Mouse (Mus musculus): ENCODE measurements around the gene Gm10097. TPM values are rescaled to one million over a fixed set of nuclear protein-coding genes. Genes with fewer than 3 reads are reported as not detected.

The Gm10097 gene
- 0.12 and 0.16 TPM in 2 replicates for polyA plus RNA-seq (2016; fragmentation: Nextera tagmentation; extraction: Ambion mirVana)

- Histone ChIP-seq H3K27ac (no peak within 1 kb of the TSS), H3K36me3 (no peaks in the 10 kb centered on the region), H3K4me1 (replicated peaks) (no peaks in the 10 kb centered on the region), H3K9me3 (no peaks in the 10 kb centered on the region), H3K4me3 (no peak within 1 kb of the TSS), H3K27me3 (ENCODE audit: insufficient read depth, poor library complexity, severe bottlenecking) (no peaks in the 10 kb centered on the region)
- DNase-seq (ENCODE audit: low spot score), result no peak
- 89% methylated on average over 14 of the region's 14 CpGs for WGBS
Observed at GRCm38 (mm10) chr10:5068676-5069265, at the start of gene Gm10097. Gm10097 (plus strand) TSS chr10:5069192.

- Histone ChIP-seq H3K27ac (no peak overlapping the region), H3K4me1 (replicated peaks) (no peaks in the 10 kb centered on the region), H3K27me3 (ENCODE audit: insufficient read depth, poor library complexity, severe bottlenecking) (peaks cover 12% of the 10 kb centered on the region; the same call in 1 of the 2 replicates), H3K9me3 (no peaks in the 10 kb centered on the region), H3K36me3 (no peaks in the 10 kb centered on the region), H3K4me3 (no peak overlapping the region)
- 89% methylated on average over 4 of the region's 4 CpGs for WGBS
- DNase-seq (ENCODE audit: low spot score), result no peak
Observed at GRCm38 (mm10) chr10:5025906-5026305, 43.1 kb upstream of the Gm10097 start.

GRCm38 (mm10) chr10:5027208-5027607 is 41.8 kb upstream of the Gm10097 start:
- H3K4me3 ChIP-seq, result no peak overlapping the region
- WGBS, result 73% methylated on average over 1 of the region's 1 CpGs
- no peak for DNase-seq (ENCODE audit: low spot score)
- H3K4me1 ChIP-seq (replicated peaks), result peaks cover under 1% of the 10 kb centered on the region; the same call in 1 of the 2 replicates
- peaks cover 17% of the 10 kb centered on the region; the same call in 1 of the 2 replicates for H3K27me3 ChIP-seq (ENCODE audit: insufficient read depth, poor library complexity, severe bottlenecking)
- no peaks in the 10 kb centered on the region for H3K9me3 ChIP-seq
- H3K36me3 ChIP-seq, result no peaks in the 10 kb centered on the region
- no peak overlapping the region for H3K27ac ChIP-seq

- Histone ChIP-seq H3K9me3 (no peaks in the 10 kb centered on the region), H3K36me3 (no peaks in the 10 kb centered on the region), H3K4me3 (no peak overlapping the region), H3K4me1 (replicated peaks) (peaks cover 7% of the 10 kb centered on the region; the same call in 1 of the 2 replicates), H3K27ac (no peak overlapping the region), H3K27me3 (ENCODE audit: insufficient read depth, poor library complexity, severe bottlenecking) (peaks cover 17% of the 10 kb centered on the region; the same call in 1 of the 2 replicates)
- DNase-seq (ENCODE audit: low spot score), result no peak
- WGBS, result 90% methylated on average over 9 of the region's 9 CpGs
Observed at GRCm38 (mm10) chr10:5028301-5028700, 40.7 kb upstream of the Gm10097 start.

- no peaks in the 10 kb centered on the region for H3K9me3 ChIP-seq
- no peak overlapping the region for H3K4me3 ChIP-seq
- no peaks in the 10 kb centered on the region for H3K36me3 ChIP-seq
- H3K27ac ChIP-seq, result no peak overlapping the region
- peaks cover 7% of the 10 kb centered on the region; the same call in 1 of the 2 replicates for H3K4me1 ChIP-seq (replicated peaks)
- DNase-seq (ENCODE audit: low spot score), result no peak
- 80% methylated on average over 2 of the region's 2 CpGs for WGBS
- H3K27me3 ChIP-seq (ENCODE audit: insufficient read depth, poor library complexity, severe bottlenecking), result peaks cover 19% of the 10 kb centered on the region; the same call in 1 of the 2 replicates
Observed at GRCm38 (mm10) chr10:5029161-5029560, 39.8 kb upstream of the Gm10097 start.

GRCm38 (mm10) chr10:5029883-5030282 is 39.1 kb upstream of the Gm10097 start:
- DNase-seq (ENCODE audit: low spot score), result no peak
- WGBS, result 91% methylated on average over 1 of the region's 1 CpGs
- H3K4me1 ChIP-seq (replicated peaks), result peaks cover 7% of the 10 kb centered on the region; the same call in 1 of the 2 replicates

GRCm38 (mm10) chr10:5032192-5033048 is 36.6 kb upstream of the Gm10097 start:
- H3K36me3 ChIP-seq, result no peaks in the 10 kb centered on the region
- peaks cover 7% of the 10 kb centered on the region; the same call in 1 of the 2 replicates for H3K4me1 ChIP-seq (replicated peaks)
- H3K27me3 ChIP-seq (ENCODE audit: insufficient read depth, poor library complexity, severe bottlenecking), result peaks cover 26% of the 10 kb centered on the region
- no peak for DNase-seq (ENCODE audit: low spot score)
- no peaks in the 10 kb centered on the region for H3K9me3 ChIP-seq
- H3K4me3 ChIP-seq, result no peak overlapping the region
- 49% methylated on average over 15 of the region's 15 CpGs for WGBS
- H3K27ac ChIP-seq, result no peak overlapping the region

More at GRCm38 (mm10) chr10:5029883-5030282, 39.1 kb upstream of the Gm10097 start:
- Histone ChIP-seq H3K9me3 (no peaks in the 10 kb centered on the region), H3K27ac (no peak overlapping the region), H3K4me3 (no peak overlapping the region), H3K36me3 (no peaks in the 10 kb centered on the region), H3K27me3 (ENCODE audit: insufficient read depth, poor library complexity, severe bottlenecking) (peaks cover 19% of the 10 kb centered on the region; the same call in 1 of the 2 replicates)

- Histone ChIP-seq H3K9me3 (no peaks in the 10 kb centered on the region), H3K36me3 (0 out of 2 replicates have a peak, but pooled peaks cover 3% of the 10 kb centered on the region), H3K27ac (no peak overlapping the region), H3K4me3 (no peak overlapping the region), H3K27me3 (ENCODE audit: insufficient read depth, poor library complexity, severe bottlenecking) (no peaks in the 10 kb centered on the region), H3K4me1 (replicated peaks) (no peaks in the 10 kb centered on the region)
- 84% methylated on average over 8 of the region's 8 CpGs for WGBS
- DNase-seq (ENCODE audit: low spot score), result no peak
Observed at GRCm38 (mm10) chr10:5041254-5041653, 27.7 kb upstream of the Gm10097 start.

GRCm38 (mm10) chr10:5044481-5044880 is 24.5 kb upstream of the Gm10097 start:
- WGBS, result 90% methylated on average over 8 of the region's 8 CpGs
- Histone ChIP-seq H3K27ac (no peak overlapping the region), H3K36me3 (0 out of 2 replicates have a peak, but pooled peaks cover 3% of the 10 kb centered on the region), H3K9me3 (no peaks in the 10 kb centered on the region), H3K4me1 (replicated peaks) (no peaks in the 10 kb centered on the region), H3K4me3 (no peak overlapping the region), H3K27me3 (ENCODE audit: insufficient read depth, poor library complexity, severe bottlenecking) (no peaks in the 10 kb centered on the region)
- DNase-seq (ENCODE audit: low spot score), result no peak

- 90% methylated on average over 7 of the region's 7 CpGs for WGBS
- no peaks in the 10 kb centered on the region for H3K27me3 ChIP-seq (ENCODE audit: insufficient read depth, poor library complexity, severe bottlenecking)
- H3K9me3 ChIP-seq, result no peaks in the 10 kb centered on the region
- no peak overlapping the region for H3K4me3 ChIP-seq
- no peak overlapping the region for H3K27ac ChIP-seq
- 0 out of 2 replicates have a peak, but pooled peaks cover 3% of the 10 kb centered on the region for H3K36me3 ChIP-seq
- no peaks in the 10 kb centered on the region for H3K4me1 ChIP-seq (replicated peaks)
- no peak for DNase-seq (ENCODE audit: low spot score)
Observed at GRCm38 (mm10) chr10:5045213-5045612, 23.8 kb upstream of the Gm10097 start.

- WGBS, result 89% methylated on average over 5 of the region's 5 CpGs
- no peak for DNase-seq (ENCODE audit: low spot score)
Observed at GRCm38 (mm10) chr10:5045671-5046070, 23.3 kb upstream of the Gm10097 start.

GRCm38 (mm10) chr10:5056243-5056735 is 12.7 kb upstream of the Gm10097 start:
- Histone ChIP-seq H3K36me3 (no peaks in the 10 kb centered on the region), H3K27ac (no peak overlapping the region), H3K27me3 (ENCODE audit: insufficient read depth, poor library complexity, severe bottlenecking) (no peaks in the 10 kb centered on the region), H3K9me3 (no peaks in the 10 kb centered on the region), H3K4me1 (replicated peaks) (peaks cover 10% of the 10 kb centered on the region), H3K4me3 (no peak overlapping the region)
- WGBS, result 55% methylated on average over 10 of the region's 10 CpGs
- DNase-seq (ENCODE audit: low spot score), result no peak

More at GRCm38 (mm10) chr10:5045671-5046070, 23.3 kb upstream of the Gm10097 start:
- H3K27me3 ChIP-seq (ENCODE audit: insufficient read depth, poor library complexity, severe bottlenecking), result no peaks in the 10 kb centered on the region
- H3K36me3 ChIP-seq, result no peaks in the 10 kb centered on the region
- no peak overlapping the region for H3K27ac ChIP-seq
- H3K9me3 ChIP-seq, result no peaks in the 10 kb centered on the region
- H3K4me3 ChIP-seq, result no peak overlapping the region
- H3K4me1 ChIP-seq (replicated peaks), result no peaks in the 10 kb centered on the region

GRCm38 (mm10) chr10:5056940-5057339 is 12.1 kb upstream of the Gm10097 start:
- H3K4me3 ChIP-seq, result no peak overlapping the region

More at GRCm38 (mm10) chr10:5056940-5057339, 12.1 kb upstream of the Gm10097 start:
- 69% methylated on average over 3 of the region's 3 CpGs for WGBS
- Histone ChIP-seq H3K27me3 (ENCODE audit: insufficient read depth, poor library complexity, severe bottlenecking) (no peaks in the 10 kb centered on the region), H3K4me1 (replicated peaks) (peaks cover 10% of the 10 kb centered on the region), H3K9me3 (no peaks in the 10 kb centered on the region), H3K27ac (no peak overlapping the region), H3K36me3 (no peaks in the 10 kb centered on the region)
- DNase-seq (ENCODE audit: low spot score), result no peak

Measured in hindbrain, embryonic 10.5 days (tissue).